Mouse (Mus musculus) kidney, adult 2 months (tissue): ENCODE measurements around the gene Robo2. TPM values are rescaled to one million over a fixed set of nuclear protein-coding genes. Genes with fewer than 3 reads are reported as not detected.

ENCODE experiments used
- DNase-seq: peaks from one replicate; pipeline ENCODE4 v3.0.0; 2021
- H3K27ac ChIP-seq: fragments of 200-500 bp; 2 replicates; pipeline ENCODE4 v1.5.1; 2012; ENCODE audit warnings: low read depth, low read length, control low read depth, inconsistent platforms; ENCODE audit not compliant: insufficient read depth
- H3K27me3 ChIP-seq: fragments of 200-500 bp; replicated peaks from 2 replicates; pipeline ENCODE4 v1.6.1; 2012; ENCODE audit warnings: mild to moderate bottlenecking, moderate library complexity, low read length, inconsistent platforms; ENCODE audit not compliant: control insufficient read depth, insufficient read depth
- H3K36me3 ChIP-seq: fragments of 200-500 bp; 2 replicates; pipeline ENCODE4 v1.6.1; 2012; ENCODE audit warnings: mild to moderate bottlenecking, moderate library complexity, low read length, inconsistent platforms; ENCODE audit not compliant: control insufficient read depth, insufficient read depth
- H3K4me1 ChIP-seq: fragments of 200-500 bp; 2 replicates; pipeline ENCODE4 v1.6.1; 2011; ENCODE audit warnings: low read length; ENCODE audit not compliant: control insufficient read depth, insufficient read depth
- H3K4me3 ChIP-seq: fragments of 200-500 bp; 2 replicates; pipeline ENCODE4 v1.5.1; 2011; ENCODE audit warnings: mild to moderate bottlenecking, low read depth, low read length, control low read depth; ENCODE audit not compliant: insufficient read depth
- CTCF ChIP-seq: fragments of 200-500 bp; conservative IDR thresholded peaks from 2 replicates; pipeline ENCODE4 v1.5.1; 2011; ENCODE audit warnings: low read depth, mild to moderate bottlenecking, control low read depth, low read length, moderate library complexity, mixed read lengths; ENCODE audit not compliant: insufficient read depth, insufficient read length
- POLR2A ChIP-seq: fragments of 200-500 bp; IDR thresholded peaks from one replicate; pipeline ENCODE4 v1.6.1; 2011; ENCODE audit warnings: low read depth, low read length, control low read depth
- WGBS: fragments of 180-500 bp; shearing (Covaris S2); methylation state at CpG from one replicate; pipeline ENCODE4 v1.1.7; 2018; 5-methylcytosine and 5-hydroxymethylcytosine counted together
- polyA plus RNA-seq: library from polyadenylated mRNA; depleted of rRNA; stranded (reverse); fragments of >200 nt; gene quantifications from 2 replicates; pipeline ENCODE4 v1.2.3, GENCODE M21; 2012

Robo2 gene
- polyA plus RNA-seq, 1 experiment: 15.3 TPM

DNA sequence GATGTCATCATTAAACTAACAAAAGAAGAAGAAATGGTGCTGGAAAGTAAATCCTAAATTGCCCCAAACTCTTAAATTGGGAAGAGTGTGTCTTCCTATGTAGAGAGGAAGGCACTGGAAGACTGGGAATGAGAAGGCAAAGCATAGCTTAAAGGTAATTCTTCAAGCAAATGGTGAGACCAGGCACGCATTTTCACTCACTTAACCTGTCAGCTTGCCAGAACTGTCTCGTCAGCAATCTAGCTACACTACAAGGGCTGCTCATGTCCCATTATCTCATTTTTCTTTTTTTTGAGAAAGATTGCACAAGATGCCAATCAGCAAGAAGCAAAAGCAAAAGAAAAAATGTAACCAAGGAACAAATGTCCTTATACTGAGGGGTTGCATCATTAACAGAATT, 410.3 kb downstream of the Robo2 start:
- WGBS: 77% methylated on average over 2 of the region's 2 CpGs
- Histone ChIP-seq H3K27ac (no peak overlapping the region), H3K27me3 (no peaks in the 10 kb centered on the region), H3K36me3 (no peaks in the 10 kb centered on the region), H3K4me3 (no peak overlapping the region), H3K4me1 (no peaks in the 10 kb centered on the region)
- DNase-seq: no peak
- no peak for TF ChIP-seq CTCF
- TF ChIP-seq POLR2A: no peak

- no peaks in the 10 kb centered on the region for H3K4me1 ChIP-seq
- no peak for DNase-seq
- TF ChIP-seq POLR2A (no peak), CTCF (no peak)
- H3K27me3 ChIP-seq: no peaks in the 10 kb centered on the region
- no peaks in the 10 kb centered on the region for H3K36me3 ChIP-seq
- H3K4me3 ChIP-seq: no peak overlapping the region
- WGBS: 49% methylated on average over 6 of the region's 6 CpGs
- no peak overlapping the region for H3K27ac ChIP-seq
Observed at GRCm38 (mm10) chr16:73991212-73991611, 420.4 kb downstream of the Robo2 start.

- H3K36me3 ChIP-seq: no peaks in the 10 kb centered on the region
- WGBS: 86% methylated on average over 7 of the region's 7 CpGs
- no peak overlapping the region for H3K27ac ChIP-seq
- no peaks in the 10 kb centered on the region for H3K27me3 ChIP-seq
- TF ChIP-seq POLR2A (no peak), CTCF (no peak)
- no peaks in the 10 kb centered on the region for H3K4me1 ChIP-seq
- no peak for DNase-seq
- H3K4me3 ChIP-seq: no peak overlapping the region
Observed at GRCm38 (mm10) chr16:73969573-73969972, 442.1 kb downstream of the Robo2 start.

GRCm38 (mm10) chr16:73964366-73964926, 447.2 kb downstream of the Robo2 start:
- Histone ChIP-seq H3K4me1 (no peaks in the 10 kb centered on the region), H3K27ac (no peak overlapping the region), H3K27me3 (no peaks in the 10 kb centered on the region), H3K4me3 (no peak overlapping the region), H3K36me3 (no peaks in the 10 kb centered on the region)
- TF ChIP-seq POLR2A (no peak), CTCF (no peak)
- DNase-seq: no peak
- 47% methylated on average over 5 of the region's 5 CpGs for WGBS

DNA sequence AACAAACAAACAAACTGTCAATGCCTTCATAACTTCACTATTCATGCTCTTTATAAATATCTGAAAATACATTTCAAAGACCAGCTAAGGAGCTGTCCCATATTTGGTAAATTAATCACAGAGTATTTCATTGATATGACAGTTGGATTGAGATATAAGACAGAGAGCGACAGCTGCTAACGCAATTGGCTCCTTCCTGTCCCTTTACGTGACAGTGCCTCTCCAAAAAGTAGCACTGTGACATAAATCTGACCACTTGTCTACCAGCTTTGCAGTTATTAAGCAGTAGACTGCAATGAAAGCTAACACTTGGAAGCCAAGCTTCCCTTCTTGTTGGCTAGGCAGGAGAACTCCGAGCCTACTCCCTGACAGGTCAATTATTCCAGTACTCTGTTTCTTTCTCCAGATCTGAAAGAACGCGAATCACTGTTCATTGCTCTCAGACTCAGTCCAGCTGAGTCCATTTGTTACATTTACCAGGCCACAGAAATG, 452.1 kb downstream of the Robo2 start:
- WGBS: 57% methylated on average over 6 of the region's 6 CpGs
- no peak overlapping the region for H3K4me3 ChIP-seq
- no peaks in the 10 kb centered on the region for H3K36me3 ChIP-seq
- H3K27me3 ChIP-seq: no peaks in the 10 kb centered on the region
- TF ChIP-seq CTCF (no peak), POLR2A (no peak)
- H3K27ac ChIP-seq: no peak overlapping the region
- H3K4me1 ChIP-seq: no peaks in the 10 kb centered on the region
- DNase-seq: no peak

GRCm38 (mm10) chr16:73958524-73958846, 453.1 kb downstream of the Robo2 start:
- no peak for DNase-seq
- WGBS: 64% methylated on average over 1 of the region's 1 CpGs
- TF ChIP-seq CTCF: no peak
- TF ChIP-seq POLR2A: no peak
- no peaks in the 10 kb centered on the region for H3K4me1 ChIP-seq
- no peaks in the 10 kb centered on the region for H3K27me3 ChIP-seq
- H3K36me3 ChIP-seq: no peaks in the 10 kb centered on the region
- H3K27ac ChIP-seq: no peak overlapping the region
- H3K4me3 ChIP-seq: no peak overlapping the region

DNA sequence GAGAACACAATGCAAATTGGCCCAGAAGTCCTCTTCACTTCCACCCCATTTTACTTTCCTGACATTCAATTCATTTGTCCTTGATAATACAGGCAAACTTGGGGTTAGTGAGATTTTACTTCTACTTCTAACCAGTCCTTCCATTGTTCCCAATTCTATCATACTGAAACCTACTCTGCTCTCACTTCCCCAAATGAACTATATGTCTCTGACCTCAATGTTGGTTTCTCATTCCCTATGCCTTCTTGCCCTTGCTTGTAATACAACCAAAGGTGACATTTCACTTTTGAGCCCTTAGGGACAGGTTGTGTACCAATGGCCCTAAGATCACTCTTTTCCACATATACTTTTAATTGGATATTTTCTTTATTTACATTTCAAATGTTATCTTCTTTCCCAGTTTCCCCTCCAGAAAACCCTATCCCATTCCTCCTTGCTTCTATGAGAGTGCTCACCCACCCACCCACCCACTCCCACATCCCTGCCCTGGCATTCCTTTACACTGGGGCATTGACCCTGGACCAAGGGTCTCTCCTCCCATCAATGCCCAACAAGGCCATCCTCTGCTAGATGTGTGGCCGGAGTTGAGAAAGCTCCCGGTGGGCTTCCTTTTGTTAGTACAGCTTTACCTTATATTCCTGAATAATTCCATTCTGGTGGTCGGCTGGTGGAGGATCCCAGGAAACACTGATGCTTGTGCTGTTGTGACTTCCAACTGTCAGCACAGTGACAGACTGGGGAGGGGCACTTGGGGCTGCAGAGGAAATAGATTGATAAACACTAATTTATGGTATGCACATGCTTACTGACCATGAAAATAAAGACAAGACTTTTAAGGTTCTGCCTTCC, 453.7 kb downstream of the Robo2 start:
- DNase-seq: no peak

More for the DNA sequence above, 453.7 kb downstream of the Robo2 start:
- H3K27me3 ChIP-seq: no peaks in the 10 kb centered on the region
- H3K27ac ChIP-seq: no peak overlapping the region
- no peaks in the 10 kb centered on the region for H3K4me1 ChIP-seq
- no peak overlapping the region for H3K4me3 ChIP-seq
- 36% methylated on average over 3 of the region's 3 CpGs for WGBS
- TF ChIP-seq CTCF (no peak), POLR2A (no peak)
- no peaks in the 10 kb centered on the region for H3K36me3 ChIP-seq
